Mouse (Mus musculus) stomach, embryonic 16.5 days (tissue): ENCODE data around the gene Il31ra. TPM values are rescaled to one million over a fixed set of nuclear protein-coding genes. Genes with fewer than 3 reads are reported as not detected.

Experiments used
- ATAC-seq: fragments of 200-750 bp; cut with Nextera tagmentation; 2 replicates; pipeline ENCODE4 v1.8.0; 2017; ENCODE audit warnings: moderate number of reproducible peaks, moderate TSS enrichment; ENCODE audit not compliant: insufficient read depth, low FRiP score
- H3K27ac ChIP-seq: fragments of 300-500 bp; sonication (generic); 2 replicates; pipeline ENCODE4 v1.5.1; 2014; ENCODE audit warnings: low read length
- H3K27me3 ChIP-seq: fragments of 300-500 bp; sonication (generic); 2 replicates; pipeline ENCODE4 v1.6.1; 2014; ENCODE audit warnings: low read length, control low read depth, mixed read lengths; ENCODE audit not compliant: control insufficient read depth, insufficient read depth
- H3K36me3 ChIP-seq: fragments of 300-500 bp; sonication (generic); 2 replicates; pipeline ENCODE4 v1.6.1; 2014; ENCODE audit warnings: low read length; ENCODE audit not compliant: control insufficient read depth, insufficient read depth
- H3K4me1 ChIP-seq: fragments of 300-500 bp; sonication (generic); 2 replicates; pipeline ENCODE4 v1.6.1; 2014; ENCODE audit warnings: low read length, control low read depth, mixed read lengths; ENCODE audit not compliant: control insufficient read depth, insufficient read depth
- H3K4me2 ChIP-seq: fragments of 300-500 bp; sonication (generic); 2 replicates; pipeline ENCODE4 v1.6.1; 2014; ENCODE audit warnings: low read depth, low read length, mixed read lengths
- H3K4me3 ChIP-seq: fragments of 300-500 bp; sonication (generic); replicated peaks from 2 replicates; pipeline ENCODE4 v1.5.1; 2014; ENCODE audit warnings: mild to moderate bottlenecking, low read length
- H3K9ac ChIP-seq: fragments of 300-500 bp; sonication (generic); 2 replicates; pipeline ENCODE4 v1.6.1; 2014; ENCODE audit warnings: low read length
- H3K9me3 ChIP-seq: fragments of 300-500 bp; sonication (generic); replicated peaks from 2 replicates; pipeline ENCODE4 v1.6.1; 2016; ENCODE audit warnings: low read length, control low read depth; ENCODE audit not compliant: control insufficient read depth
- WGBS: fragments of 180-500 bp; shearing (Covaris S2); extraction: QIAGEN DNeasy Blood & Tissue Kit; methylation state at CpG from one replicate; pipeline ENCODE4 v1.1.7; 2014; 5-methylcytosine and 5-hydroxymethylcytosine counted together
- polyA plus RNA-seq: library from polyadenylated mRNA; unstranded; fragments of >200 nt; fragmentation: Nextera tagmentation; extraction: Ambion mirVana; gene quantifications from 2 replicates; pipeline ENCODE4 v1.2.1, GENCODE M21; 2015

Gene Il31ra
- polyA plus RNA-seq, 1 experiment from 2014 or later, result 0.09 TPM

GRCm38 (mm10) chr13:112471201-112471600 lies 123.0 kb downstream of the Il31ra start:
- peaks cover 9% of the 10 kb centered on the region for H3K36me3 ChIP-seq
- H3K27me3 ChIP-seq, result no peaks in the 10 kb centered on the region
- no peaks in the 10 kb centered on the region for H3K9me3 ChIP-seq
- H3K27ac ChIP-seq, result no peak overlapping the region
- peaks cover 10% of the 10 kb centered on the region; the same call in 1 of the 2 replicates for H3K4me1 ChIP-seq
- H3K4me2 ChIP-seq, result no peak overlapping the region
- no peak overlapping the region for H3K4me3 ChIP-seq
- no peak for ATAC-seq
- WGBS, result 86% methylated on average over 9 of the region's 9 CpGs
- no peak overlapping the region for H3K9ac ChIP-seq

Other genes starting within 250 kb of the Il31ra start
- gene Il6st, start 130.3 kb downstream of the Il31ra start, polyA plus RNA-seq, result 51.8 and 53.4 TPM in 2 replicates
- gene Ddx4, start 58.1 kb upstream of the Il31ra start, polyA plus RNA-seq, result 0.19 and 0.48 TPM in 2 replicates
- gene Slc38a9, start 66.4 kb upstream of the Il31ra start, polyA plus RNA-seq, result 12.6 and 16.1 TPM in 2 replicates
- 117 and 120 TPM in 2 replicates for gene Plpp1, start 206.4 kb upstream of the Il31ra start, polyA plus RNA-seq